Mouse (Mus musculus): ENCODE results near the gene Prps2. TPM values are rescaled to one million over a fixed set of nuclear protein-coding genes. Genes with fewer than 3 reads are reported as not detected.
"Not testable (repeated sequence)": the region's sequence is repeated elsewhere in the genome, so short reads cannot be mapped to it uniquely, and the experiment has no call there.

Gene Prps2
- polyA plus RNA-seq, 1 experiment from 2014 or later, result 12.7 TPM

GRCm38 (mm10) chrX:167318819-167319396 is 63.6 kb downstream of the Prps2 start:
- Histone ChIP-seq H3K36me3 (no peaks in the 10 kb centered on the region), H3K4me3 (no peak overlapping the region), H3K4me1 (no peaks in the 10 kb centered on the region), H3K4me2 (replicated peaks) (no peak overlapping the region), H3K9ac (no peak overlapping the region), H3K9me3 (replicated peaks) (no peaks in the 10 kb centered on the region), H3K27ac (no peak overlapping the region), H3K27me3 (peaks cover 20% of the 10 kb centered on the region)
- ATAC-seq (ENCODE audit: low FRiP score), result peak; percentile 41; the same call in 1 of the 2 replicates
- WGBS, result 43% methylated on average over 4 of the region's 4 CpGs

- no peak overlapping the region for H3K9ac ChIP-seq
- peaks cover 20% of the 10 kb centered on the region for H3K27me3 ChIP-seq
- H3K4me1 ChIP-seq, result no peaks in the 10 kb centered on the region
- no peak overlapping the region for H3K4me3 ChIP-seq
- no peaks in the 10 kb centered on the region for H3K36me3 ChIP-seq
- WGBS, result 58% methylated on average over 5 of the region's 5 CpGs
- H3K9me3 ChIP-seq (replicated peaks), result no peaks in the 10 kb centered on the region
- no peak overlapping the region for H3K4me2 ChIP-seq (replicated peaks)
- no peak for ATAC-seq (ENCODE audit: low FRiP score)
- H3K27ac ChIP-seq, result no peak overlapping the region
These were observed 66.8 kb downstream of the Prps2 start for GRCm38 (mm10) chrX:167315766-167316165.

GRCm38 (mm10) chrX:167315093-167315726 is 67.3 kb downstream of the Prps2 start:
- no peak overlapping the region for H3K27ac ChIP-seq
- H3K9ac ChIP-seq, result no peak overlapping the region
- H3K9me3 ChIP-seq (replicated peaks), result no peaks in the 10 kb centered on the region
- ATAC-seq (ENCODE audit: low FRiP score), result no peak
- 56% methylated on average over 4 of the region's 4 CpGs for WGBS
- H3K4me3 ChIP-seq, result no peak overlapping the region
- H3K36me3 ChIP-seq, result no peaks in the 10 kb centered on the region
- H3K4me1 ChIP-seq, result no peaks in the 10 kb centered on the region
- no peak overlapping the region for H3K4me2 ChIP-seq (replicated peaks)
- H3K27me3 ChIP-seq, result peaks cover 14% of the 10 kb centered on the region

GRCm38 (mm10) chrX:167302061-167302460 is 80.5 kb downstream of the Prps2 start:
- H3K4me2 ChIP-seq (replicated peaks); ATAC-seq (ENCODE audit: low FRiP score); H3K4me1 ChIP-seq; H3K9ac ChIP-seq; H3K36me3 ChIP-seq; H3K27ac ChIP-seq; H3K27me3 ChIP-seq; H3K4me3 ChIP-seq; H3K9me3 ChIP-seq (replicated peaks): not testable (repeated sequence)
- WGBS, result 100% methylated on average over 1 of the region's 1 CpGs

Other genes with a start within 250 kb of the Prps2 start
- gene Tmsb4x, start 173.4 kb downstream of the Prps2 start, polyA plus RNA-seq (2016; fragmentation: Nextera tagmentation; extraction: Ambion mirVana), result 5,703 and 6,080 TPM in 2 replicates
- gene Tlr8, start 118.4 kb downstream of the Prps2 start, polyA plus RNA-seq (2016; fragmentation: Nextera tagmentation; extraction: Ambion mirVana), result 0.09 and 0.27 TPM in 2 replicates
- gene Tlr7, start 52.2 kb downstream of the Prps2 start, polyA plus RNA-seq (2016; fragmentation: Nextera tagmentation; extraction: Ambion mirVana), result 0.34 and 1.1 TPM in 2 replicates